Mouse (Mus musculus) intestine, embryonic 16.5 days (tissue): ENCODE measurements at regions not wholly inside any gene's neighbourhood (a gene's known extent, or its start where the extent isn't known, plus 50 kb on each side); places are given as distances from the start of the nearest gene placed in this dataset.
A peak's percentile ranks its signal among the peaks of the same experiment; 100 is the strongest.

Source experiments
- ATAC-seq: fragments of 200-750 bp; cut with Nextera tagmentation; 2 replicates; pipeline ENCODE4 v1.8.0; 2017; ENCODE audit warnings: moderate TSS enrichment, moderate library complexity
- H3K27ac ChIP-seq: fragments of 300-500 bp; sonication (generic); 2 replicates; pipeline ENCODE4 v1.5.1; 2014; ENCODE audit warnings: mild to moderate bottlenecking, low read length
- H3K27me3 ChIP-seq: fragments of 300-500 bp; sonication (generic); replicated peaks from 2 replicates; pipeline ENCODE4 v1.6.1; 2014; ENCODE audit warnings: low read length, control low read depth, mixed read lengths; ENCODE audit not compliant: control insufficient read depth, insufficient read depth
- H3K36me3 ChIP-seq: fragments of 300-500 bp; sonication (generic); 2 replicates; pipeline ENCODE4 v1.6.1; 2014; ENCODE audit warnings: low read length, control low read depth; ENCODE audit not compliant: control insufficient read depth, insufficient read depth
- H3K4me1 ChIP-seq: fragments of 300-500 bp; sonication (generic); 2 replicates; pipeline ENCODE4 v1.6.1; 2014; ENCODE audit warnings: low read length, control low read depth, mixed read lengths; ENCODE audit not compliant: control insufficient read depth, insufficient read depth
- H3K4me2 ChIP-seq: fragments of 300-500 bp; sonication (generic); 2 replicates; pipeline ENCODE4 v1.6.1; 2014; ENCODE audit warnings: low read depth, low read length, control low read depth
- H3K4me3 ChIP-seq: fragments of 300-500 bp; sonication (generic); 2 replicates; pipeline ENCODE4 v1.5.1; 2014; ENCODE audit warnings: mild to moderate bottlenecking, low read length
- H3K9ac ChIP-seq: fragments of 300-500 bp; sonication (generic); 2 replicates; pipeline ENCODE4 v1.6.1; 2014; ENCODE audit warnings: low read depth, low read length
- H3K9me3 ChIP-seq: fragments of 300-500 bp; sonication (generic); 2 replicates; pipeline ENCODE4 v1.6.1; 2016; ENCODE audit warnings: low read length, control low read depth; ENCODE audit not compliant: control insufficient read depth
- WGBS: fragments of 180-500 bp; shearing (Covaris S2); extraction: QIAGEN DNeasy Blood & Tissue Kit; methylation state at CpG from one replicate; pipeline ENCODE4 v1.1.7; 2014; 5-methylcytosine and 5-hydroxymethylcytosine counted together

DNA sequence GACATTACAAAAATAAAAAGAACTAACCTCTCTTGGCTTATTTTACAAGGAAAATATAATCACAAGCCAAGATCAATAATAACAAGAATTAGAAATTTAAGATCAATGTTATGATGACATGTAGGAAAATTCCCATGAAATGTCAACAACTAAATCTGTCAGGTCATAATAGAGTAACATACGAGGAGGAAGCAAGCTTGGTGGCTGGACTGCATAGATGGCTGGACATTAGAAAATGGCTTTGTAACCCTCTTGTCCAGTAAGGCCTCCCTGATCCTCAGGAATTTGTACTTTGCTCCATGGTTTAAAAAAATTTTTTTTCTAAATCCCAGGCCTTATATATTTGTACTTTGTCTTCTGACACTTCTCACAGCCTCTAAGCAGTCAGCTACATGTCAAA is 132.7 kb upstream of the Aoah start:
- H3K9ac ChIP-seq, result no peak overlapping the region
- no peaks in the 10 kb centered on the region for H3K4me1 ChIP-seq
- H3K36me3 ChIP-seq, result no peaks in the 10 kb centered on the region
- WGBS, result 71% methylated on average over 1 of the region's 1 CpGs
- H3K9me3 ChIP-seq, result no peaks in the 10 kb centered on the region
- no peak overlapping the region for H3K27ac ChIP-seq
- H3K4me3 ChIP-seq, result no peak overlapping the region
- H3K4me2 ChIP-seq, result no peak overlapping the region
- ATAC-seq, result no peak
- H3K27me3 ChIP-seq, result no peaks in the 10 kb centered on the region

DNA sequence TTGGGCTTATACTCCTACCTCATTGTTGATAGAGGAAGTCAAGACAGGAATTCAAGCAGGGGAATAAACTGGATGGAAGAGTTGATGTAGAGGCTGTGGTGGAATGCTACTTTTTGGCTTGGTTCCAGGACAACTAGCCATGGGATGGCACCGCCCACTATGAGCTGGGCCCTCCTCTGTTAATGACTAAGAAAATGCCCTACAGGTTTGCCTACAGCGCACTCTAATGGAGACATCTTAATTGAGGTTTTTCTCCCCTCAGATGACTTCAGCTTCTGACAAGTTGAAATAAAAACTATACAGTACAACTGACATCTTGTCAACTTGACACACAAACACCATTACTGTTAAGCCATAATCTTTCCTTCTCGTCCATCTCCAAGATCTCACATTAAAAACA is 115.2 kb upstream of the Aoah start:
- Histone ChIP-seq H3K27me3 (no peaks in the 10 kb centered on the region), H3K4me1 (no peaks in the 10 kb centered on the region), H3K9ac (no peak overlapping the region), H3K4me2 (no peak overlapping the region), H3K9me3 (no peaks in the 10 kb centered on the region), H3K27ac (no peak overlapping the region), H3K36me3 (no peaks in the 10 kb centered on the region), H3K4me3 (no peak overlapping the region)
- no peak for ATAC-seq
- 78% methylated on average over 3 of the region's 3 CpGs for WGBS

GRCm38 (mm10) chr13:20686914-20687313 is 107.0 kb upstream of the Aoah start:
- WGBS, result 64% methylated on average over 9 of the region's 9 CpGs
- Histone ChIP-seq H3K4me3 (no peak overlapping the region), H3K9ac (no peak overlapping the region), H3K4me1 (no peaks in the 10 kb centered on the region), H3K9me3 (no peaks in the 10 kb centered on the region), H3K27ac (no peak overlapping the region), H3K4me2 (no peak overlapping the region), H3K27me3 (no peaks in the 10 kb centered on the region), H3K36me3 (no peaks in the 10 kb centered on the region)
- ATAC-seq, result no peak

DNA sequence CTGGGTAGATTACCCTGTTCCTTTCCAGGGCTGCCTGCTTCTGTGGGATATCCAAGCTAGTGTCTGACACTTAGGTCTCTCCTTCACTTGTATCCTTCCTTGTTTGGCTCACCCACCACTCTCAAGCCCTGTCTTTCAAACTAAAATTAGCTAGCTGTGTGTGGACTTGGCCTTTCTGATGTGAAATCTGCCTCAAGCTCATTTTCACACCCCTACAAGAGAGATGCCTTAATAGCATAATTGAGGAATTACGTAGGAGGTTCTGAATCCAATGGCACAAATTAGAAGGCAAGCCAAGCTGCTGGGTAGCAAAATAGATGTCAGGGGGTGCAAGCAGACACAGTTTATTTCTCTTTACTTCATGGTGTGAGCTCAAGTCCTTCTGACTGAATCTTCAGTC is 106.5 kb upstream of the Aoah start:
- Histone ChIP-seq H3K4me3 (no peak overlapping the region), H3K9ac (no peak overlapping the region), H3K9me3 (no peaks in the 10 kb centered on the region), H3K4me2 (no peak overlapping the region), H3K4me1 (no peaks in the 10 kb centered on the region), H3K36me3 (no peaks in the 10 kb centered on the region), H3K27me3 (no peaks in the 10 kb centered on the region), H3K27ac (no peak overlapping the region)
- WGBS, result 92% methylated on average over 1 of the region's 1 CpGs
- ATAC-seq, result no peak

- no peak for ATAC-seq
- Histone ChIP-seq H3K36me3 (no peaks in the 10 kb centered on the region), H3K4me3 (no peak overlapping the region), H3K27ac (no peak overlapping the region), H3K4me2 (no peak overlapping the region), H3K27me3 (no peaks in the 10 kb centered on the region), H3K9ac (no peak overlapping the region), H3K9me3 (no peaks in the 10 kb centered on the region), H3K4me1 (no peaks in the 10 kb centered on the region)
- WGBS, result 89% methylated on average over 6 of the region's 6 CpGs
These were observed 82.4 kb upstream of the Aoah start for GRCm38 (mm10) chr13:20711486-20711885.

- Histone ChIP-seq H3K4me2 (no peak overlapping the region), H3K4me1 (no peaks in the 10 kb centered on the region), H3K27ac (no peak overlapping the region), H3K9me3 (no peaks in the 10 kb centered on the region), H3K9ac (no peak overlapping the region), H3K4me3 (no peak overlapping the region), H3K36me3 (no peaks in the 10 kb centered on the region), H3K27me3 (no peaks in the 10 kb centered on the region)
- WGBS, result 69% methylated on average over 3 of the region's 3 CpGs
- no peak for ATAC-seq
These were observed 70.4 kb upstream of the Aoah start for GRCm38 (mm10) chr13:20723326-20724120.

DNA sequence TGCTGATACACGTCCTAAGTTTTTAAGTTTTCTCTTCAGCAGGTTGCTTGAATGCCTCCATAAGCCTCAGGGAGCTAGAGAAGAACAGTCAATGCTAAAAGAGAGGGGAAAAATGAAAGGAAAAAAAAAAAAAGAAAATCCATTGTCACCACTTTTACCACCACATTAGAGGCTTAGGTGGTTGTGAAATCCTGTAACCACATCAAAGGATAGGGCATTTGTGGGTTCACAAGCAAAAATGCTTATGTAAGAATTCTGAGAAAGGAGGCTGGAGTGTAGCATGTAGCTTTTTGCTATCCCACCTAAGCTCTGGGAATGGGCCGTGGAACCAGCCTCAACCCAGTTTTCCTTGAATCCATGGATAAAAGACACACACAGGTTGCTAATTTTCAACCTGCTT is 69.5 kb upstream of the Aoah start:
- ATAC-seq, result no peak
- WGBS, result 75% methylated on average over 2 of the region's 2 CpGs
- H3K4me1 ChIP-seq, result no peaks in the 10 kb centered on the region
- no peak overlapping the region for H3K4me2 ChIP-seq
- no peaks in the 10 kb centered on the region for H3K9me3 ChIP-seq
- H3K4me3 ChIP-seq, result no peak overlapping the region
- H3K36me3 ChIP-seq, result no peaks in the 10 kb centered on the region
- H3K27ac ChIP-seq, result no peak overlapping the region
- H3K9ac ChIP-seq, result no peak overlapping the region
- no peaks in the 10 kb centered on the region for H3K27me3 ChIP-seq

GRCm38 (mm10) chr13:20725556-20725955 is 68.4 kb upstream of the Aoah start:
- H3K36me3 ChIP-seq, result no peaks in the 10 kb centered on the region
- H3K4me3 ChIP-seq, result no peak overlapping the region
- H3K9ac ChIP-seq, result no peak overlapping the region
- no peaks in the 10 kb centered on the region for H3K27me3 ChIP-seq
- no peak overlapping the region for H3K4me2 ChIP-seq
- H3K4me1 ChIP-seq, result no peaks in the 10 kb centered on the region
- H3K9me3 ChIP-seq, result no peaks in the 10 kb centered on the region
- WGBS, result 54% methylated on average over 4 of the region's 4 CpGs
- no peak for ATAC-seq
- no peak overlapping the region for H3K27ac ChIP-seq

DNA sequence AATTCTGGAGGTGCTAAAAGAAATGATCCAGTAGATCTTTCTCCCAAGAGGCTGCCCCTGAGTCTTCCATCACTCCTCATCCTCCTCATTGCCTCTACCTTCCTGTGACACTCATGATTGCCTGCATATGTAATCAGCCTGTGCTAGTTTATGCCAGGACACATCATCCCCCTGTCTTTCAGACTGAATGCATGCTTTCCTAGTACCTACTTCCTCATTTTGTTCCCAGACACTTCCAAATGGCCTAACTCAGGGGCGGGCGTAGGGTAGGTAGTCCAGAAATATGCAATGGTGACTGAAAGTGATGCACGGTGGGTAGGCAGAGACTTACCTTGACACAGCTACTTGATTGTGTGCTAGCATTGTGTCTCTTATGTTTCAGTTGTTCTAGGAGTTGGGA is 65.8 kb upstream of the Aoah start:
- no peak overlapping the region for H3K4me3 ChIP-seq
- H3K4me1 ChIP-seq, result no peaks in the 10 kb centered on the region
- H3K27me3 ChIP-seq, result no peaks in the 10 kb centered on the region
- WGBS, result 94% methylated on average over 3 of the region's 3 CpGs
- no peak for ATAC-seq
- no peaks in the 10 kb centered on the region for H3K36me3 ChIP-seq
- H3K4me2 ChIP-seq, result no peak overlapping the region
- no peak overlapping the region for H3K27ac ChIP-seq
- no peak overlapping the region for H3K9ac ChIP-seq
- H3K9me3 ChIP-seq, result no peaks in the 10 kb centered on the region

- peak; percentile 71 for ATAC-seq
- 45% methylated on average over 2 of the region's 2 CpGs for WGBS
These were observed 60.9 kb upstream of the Aoah start for GRCm38 (mm10) chr13:20733046-20733445.

More at GRCm38 (mm10) chr13:20733046-20733445, 60.9 kb upstream of the Aoah start:
- H3K9me3 ChIP-seq, result no peaks in the 10 kb centered on the region
- no peaks in the 10 kb centered on the region for H3K27me3 ChIP-seq
- no peaks in the 10 kb centered on the region for H3K4me1 ChIP-seq
- no peak overlapping the region for H3K4me3 ChIP-seq
- no peak overlapping the region for H3K4me2 ChIP-seq
- no peaks in the 10 kb centered on the region for H3K36me3 ChIP-seq
- no peak overlapping the region for H3K27ac ChIP-seq
- H3K9ac ChIP-seq, result no peak overlapping the region
